Mouse (Mus musculus) C2C12 (cell line): ENCODE results near the gene Syt9.

Experiments used
- CEBPB ChIP-seq: IDR thresholded peaks from one replicate; pipeline ENCODE4 v1.6.1; 2011; ENCODE audit warnings: low read depth, mild to moderate bottlenecking, control low read depth, moderate library complexity
- CTCF ChIP-seq: IDR thresholded peaks from one replicate; pipeline ENCODE4 v1.5.1; 2011; ENCODE audit not compliant: control insufficient read depth, insufficient read depth, insufficient read length
- MAX ChIP-seq: IDR thresholded peaks from one replicate; pipeline ENCODE4 v1.6.1; 2011; ENCODE audit warnings: mild to moderate bottlenecking, control low read depth
- MYOD1 ChIP-seq: IDR thresholded peaks from one replicate; pipeline ENCODE4 v1.6.1; 2011; ENCODE audit warnings: low read depth; ENCODE audit not compliant: control insufficient read depth, insufficient read length
- MYOG ChIP-seq: IDR thresholded peaks from one replicate; pipeline ENCODE4 v1.6.1; 2011; ENCODE audit not compliant: control insufficient read depth, insufficient read length; ENCODE audit errors: extremely low read depth
- USF1 ChIP-seq: IDR thresholded peaks from one replicate; pipeline ENCODE4 v1.6.1; 2011; ENCODE audit warnings: low read depth, mild to moderate bottlenecking, control low read depth, moderate library complexity

- TF ChIP-seq CTCF (no peak), USF1 (no peak), MAX (no peak), MYOD1 (no peak), CEBPB (no peak), MYOG (no peak)
These were observed 8.4 kb upstream of the Syt9 start for GRCm38 (mm10) chr7:107362153-107362552.
